Mouse (Mus musculus): ENCODE data around the gene Dusp2. TPM values are rescaled to one million over a fixed set of nuclear protein-coding genes. Genes with fewer than 3 reads are reported as not detected.

Dusp2 gene
- total and polyA plus RNA-seq, 2 experiments from 2014 or later = 5.1 to 6.8 TPM

DNA sequence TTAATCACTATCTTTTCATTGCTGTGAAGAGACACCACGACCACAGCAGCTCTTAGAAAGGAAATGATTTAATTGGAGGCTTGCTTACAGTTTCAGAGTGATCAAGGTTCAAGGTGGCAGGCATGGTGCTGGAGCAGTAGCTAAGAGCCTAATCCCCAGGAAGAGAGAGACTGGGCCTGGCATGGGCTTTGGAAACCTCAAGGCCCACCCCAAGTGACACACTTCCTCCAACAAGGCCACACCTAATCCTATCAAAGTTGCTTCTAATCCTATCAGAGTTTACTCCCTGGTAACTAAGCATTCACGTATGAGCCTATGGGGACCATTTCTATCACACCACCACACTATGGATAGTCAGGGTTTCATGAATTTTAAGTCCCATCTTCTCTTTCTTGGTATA lies 25.7 kb upstream of the Dusp2 start:
- H3K27me3 ChIP-seq (ENCODE audit: control insufficient read depth, insufficient read depth, low read length) = no peaks in the 10 kb centered on the region
- H3K4me2 ChIP-seq (ENCODE audit: low read depth, low read length) = no peak overlapping the region
- no peaks in the 10 kb centered on the region for H3K9me3 ChIP-seq (replicated peaks; ENCODE audit: control insufficient read depth, low read length)
- no peaks in the 10 kb centered on the region for H3K36me3 ChIP-seq (replicated peaks; ENCODE audit: control insufficient read depth, insufficient read depth, low read length)
- DNase-seq (ENCODE audit: low spot score) (no peak), ATAC-seq (ENCODE audit: insufficient read depth, low read depth) (no peak)
- H3K27ac ChIP-seq (ENCODE audit: low read depth) = no peak overlapping the region
- no peak overlapping the region for H3K9ac ChIP-seq (replicated peaks; ENCODE audit: low read depth, low read length)
- H3K4me3 ChIP-seq (ENCODE audit: low read depth, low read length) = no peak overlapping the region
- H3K4me1 ChIP-seq (ENCODE audit: control insufficient read depth, insufficient read depth) = no peaks in the 10 kb centered on the region
- TF ChIP-seq EP300 (IDR thresholded peaks at IDR 0.05; ENCODE audit: low read depth) (no peak), CTCF (IDR thresholded peaks at IDR 0.05; ENCODE audit: low read depth) (no peak)
- WGBS = 40% methylated on average over 2 of the region's 2 CpGs

DNA sequence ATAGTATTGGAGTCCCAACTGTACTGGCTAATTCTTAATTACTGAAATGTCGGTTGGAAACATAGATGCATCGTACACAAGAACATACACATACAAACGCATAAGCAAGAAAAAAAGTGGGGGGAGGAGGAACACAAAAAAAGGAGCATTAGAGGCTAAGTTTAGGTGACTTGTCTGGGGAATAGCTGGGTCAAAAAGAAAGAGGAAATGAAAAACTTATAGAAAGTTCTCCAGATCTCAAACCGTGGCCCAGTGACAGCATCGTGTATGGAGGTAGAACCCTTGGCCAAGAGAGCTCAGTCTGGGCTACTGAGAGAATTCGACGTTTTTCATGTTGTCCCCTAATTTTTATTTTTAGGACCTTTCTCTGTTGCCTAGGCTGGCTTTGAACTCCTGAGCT lies 25.3 kb upstream of the Dusp2 start:
- DNase-seq (ENCODE audit: low spot score) = no peak
- H3K4me3 ChIP-seq (ENCODE audit: low read depth, low read length) = no peak overlapping the region
- WGBS = 88% methylated on average over 7 of the region's 7 CpGs
- no peaks in the 10 kb centered on the region for H3K4me1 ChIP-seq (ENCODE audit: control insufficient read depth, insufficient read depth)
- H3K27me3 ChIP-seq (ENCODE audit: control insufficient read depth, insufficient read depth, low read length) = no peaks in the 10 kb centered on the region
- no peaks in the 10 kb centered on the region for H3K36me3 ChIP-seq (replicated peaks; ENCODE audit: control insufficient read depth, insufficient read depth, low read length)
- no peak for TF ChIP-seq CTCF (IDR thresholded peaks at IDR 0.05; ENCODE audit: low read depth)
- no peak for TF ChIP-seq EP300 (IDR thresholded peaks at IDR 0.05; ENCODE audit: low read depth)
- H3K4me2 ChIP-seq (ENCODE audit: low read depth, low read length) = no peak overlapping the region
- no peak overlapping the region for H3K9ac ChIP-seq (replicated peaks; ENCODE audit: low read depth, low read length)
- no peaks in the 10 kb centered on the region for H3K9me3 ChIP-seq (replicated peaks; ENCODE audit: control insufficient read depth, low read length)
- no peak for ATAC-seq (ENCODE audit: insufficient read depth, low read depth)
- H3K27ac ChIP-seq (ENCODE audit: low read depth) = no peak overlapping the region

DNA sequence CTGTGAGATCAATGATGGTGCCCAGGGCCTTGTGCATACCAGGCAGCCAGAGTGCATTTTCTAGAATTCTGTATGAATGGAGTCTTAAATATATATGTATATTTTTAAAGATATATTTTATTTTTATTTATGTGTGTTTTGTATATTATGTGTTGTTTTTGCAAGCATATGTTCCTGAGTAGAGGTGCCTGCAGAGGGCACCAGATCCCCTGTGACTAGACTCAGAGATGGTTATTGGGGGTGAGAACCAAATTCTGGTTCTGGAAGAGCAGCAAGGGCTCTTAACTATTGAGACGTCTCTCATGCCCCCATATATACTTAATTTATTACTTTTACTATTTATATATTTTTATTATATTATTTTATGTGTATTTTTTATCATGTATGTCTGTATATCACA lies 24.8 kb upstream of the Dusp2 start:
- DNase-seq (ENCODE audit: low spot score) (no peak), ATAC-seq (ENCODE audit: insufficient read depth, low read depth) (no peak)
- Histone ChIP-seq H3K4me1 (ENCODE audit: control insufficient read depth, insufficient read depth) (no peaks in the 10 kb centered on the region), H3K27me3 (ENCODE audit: control insufficient read depth, insufficient read depth, low read length) (no peaks in the 10 kb centered on the region), H3K4me3 (ENCODE audit: low read depth, low read length) (no peak overlapping the region), H3K9ac (replicated peaks; ENCODE audit: low read depth, low read length) (no peak overlapping the region), H3K9me3 (replicated peaks; ENCODE audit: control insufficient read depth, low read length) (no peaks in the 10 kb centered on the region), H3K27ac (ENCODE audit: low read depth) (no peak overlapping the region), H3K36me3 (replicated peaks; ENCODE audit: control insufficient read depth, insufficient read depth, low read length) (no peaks in the 10 kb centered on the region), H3K4me2 (ENCODE audit: low read depth, low read length) (no peak overlapping the region)
- WGBS = 86% methylated on average over 1 of the region's 1 CpGs
- TF ChIP-seq CTCF (IDR thresholded peaks at IDR 0.05; ENCODE audit: low read depth) (no peak), EP300 (IDR thresholded peaks at IDR 0.05; ENCODE audit: low read depth) (no peak)

DNA sequence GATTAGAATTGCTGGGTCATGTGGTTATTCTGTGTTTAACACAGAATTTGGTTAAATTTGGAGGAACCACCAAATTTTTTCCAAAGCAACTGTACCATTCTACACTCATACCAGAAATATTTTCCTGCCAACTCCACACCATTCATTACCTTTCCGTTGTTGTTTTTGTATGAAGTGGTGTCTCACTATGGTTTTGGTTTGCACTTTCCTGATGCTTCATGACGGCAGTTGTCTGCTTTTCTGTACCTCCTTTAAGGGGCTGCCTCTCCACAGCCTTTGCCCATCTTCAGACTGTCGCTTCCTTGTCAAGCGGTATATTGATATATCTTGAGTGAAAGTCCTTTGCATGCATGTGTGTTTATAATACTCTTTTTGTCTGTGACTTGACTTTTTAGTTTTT lies 23.2 kb upstream of the Dusp2 start:
- Histone ChIP-seq H3K27me3 (ENCODE audit: control insufficient read depth, insufficient read depth, low read length) (no peaks in the 10 kb centered on the region), H3K9me3 (replicated peaks; ENCODE audit: control insufficient read depth, low read length) (no peaks in the 10 kb centered on the region), H3K9ac (replicated peaks; ENCODE audit: low read depth, low read length) (no peak overlapping the region), H3K27ac (ENCODE audit: low read depth) (no peak overlapping the region), H3K4me2 (ENCODE audit: low read depth, low read length) (no peak overlapping the region), H3K36me3 (replicated peaks; ENCODE audit: control insufficient read depth, insufficient read depth, low read length) (no peaks in the 10 kb centered on the region), H3K4me3 (ENCODE audit: low read depth, low read length) (no peak overlapping the region), H3K4me1 (ENCODE audit: control insufficient read depth, insufficient read depth) (no peaks in the 10 kb centered on the region)
- TF ChIP-seq CTCF (IDR thresholded peaks at IDR 0.05; ENCODE audit: low read depth) (no peak), EP300 (IDR thresholded peaks at IDR 0.05; ENCODE audit: low read depth) (no peak)
- DNase-seq (ENCODE audit: low spot score) (no peak), ATAC-seq (ENCODE audit: insufficient read depth, low read depth) (no peak)
- WGBS = 85% methylated on average over 4 of the region's 4 CpGs

DNA sequence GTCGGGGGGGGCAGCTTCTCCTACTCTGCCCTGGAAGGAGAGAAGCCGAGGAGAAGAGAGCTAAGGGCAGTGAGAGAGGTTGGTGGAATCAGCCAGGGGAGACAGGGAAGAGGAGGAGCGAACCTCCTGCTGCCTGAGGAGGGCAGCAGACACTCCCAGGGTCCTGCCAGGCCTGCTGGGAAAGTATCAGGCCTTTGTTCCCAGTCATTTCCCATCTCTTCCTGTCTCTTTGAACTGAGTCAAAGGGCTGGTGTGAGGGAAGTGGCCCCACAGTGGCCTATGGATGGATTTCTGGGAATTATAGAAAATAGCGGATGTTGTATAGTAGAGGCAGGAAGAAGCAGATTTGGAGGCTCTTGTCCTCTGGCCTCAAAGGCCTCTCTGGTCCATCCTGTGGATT lies 22.1 kb upstream of the Dusp2 start:
- H3K9me3 ChIP-seq (replicated peaks; ENCODE audit: control insufficient read depth, low read length) = no peaks in the 10 kb centered on the region
- H3K4me3 ChIP-seq (ENCODE audit: low read depth, low read length) = no peak overlapping the region
- TF ChIP-seq EP300 (IDR thresholded peaks at IDR 0.05; ENCODE audit: low read depth) (no peak), CTCF (IDR thresholded peaks at IDR 0.05; ENCODE audit: low read depth) (peak; percentile 44)
- peak; percentile 67 for DNase-seq (ENCODE audit: low spot score)
- H3K36me3 ChIP-seq (replicated peaks; ENCODE audit: control insufficient read depth, insufficient read depth, low read length) = no peaks in the 10 kb centered on the region
- H3K9ac ChIP-seq (replicated peaks; ENCODE audit: low read depth, low read length) = no peak overlapping the region
- H3K27me3 ChIP-seq (ENCODE audit: control insufficient read depth, insufficient read depth, low read length) = no peaks in the 10 kb centered on the region
- no peak overlapping the region for H3K4me2 ChIP-seq (ENCODE audit: low read depth, low read length)
- ATAC-seq (ENCODE audit: insufficient read depth, low read depth) = peak; percentile 69
- peak overlapping the region; percentile 87 for H3K27ac ChIP-seq (ENCODE audit: low read depth)
- H3K4me1 ChIP-seq (ENCODE audit: control insufficient read depth, insufficient read depth) = no peaks in the 10 kb centered on the region
- 55% methylated on average over 4 of the region's 4 CpGs for WGBS

DNA sequence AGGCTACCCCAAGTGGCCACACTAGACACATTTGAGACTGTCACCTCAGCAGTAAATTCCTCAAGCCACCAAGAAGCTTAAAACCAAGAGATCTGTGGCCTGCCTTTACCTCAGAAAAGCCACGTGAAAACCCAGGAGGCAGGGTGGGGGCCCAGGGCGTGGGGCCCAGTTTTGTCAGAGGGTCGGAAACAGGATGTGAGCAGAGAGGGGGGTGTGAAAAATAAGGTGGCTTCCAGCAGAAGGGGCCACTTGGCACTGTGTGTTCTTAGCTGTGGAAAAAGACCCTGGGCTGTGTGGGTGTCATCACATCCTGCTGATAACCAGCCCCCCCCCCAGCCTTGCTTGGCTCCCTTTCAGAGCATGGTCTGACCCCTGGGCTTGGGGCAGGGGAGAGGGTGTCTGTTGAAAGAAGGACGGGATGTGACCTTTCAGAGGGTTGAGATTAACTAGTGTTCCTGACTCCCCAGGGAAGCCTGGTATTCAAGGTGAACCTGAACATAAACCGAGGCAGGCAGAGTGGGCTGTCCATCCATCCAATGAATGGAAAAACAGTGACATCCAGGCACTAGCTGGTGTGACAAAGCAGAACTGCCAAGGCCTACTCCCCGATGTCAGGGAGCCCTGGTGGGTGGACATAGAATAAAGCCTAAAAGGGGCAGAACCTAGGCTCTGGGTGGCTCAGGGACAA lies 21.3 kb upstream of the Dusp2 start:
- H3K4me2 ChIP-seq (ENCODE audit: low read depth, low read length) = no peak overlapping the region

More for the DNA sequence above, 21.3 kb upstream of the Dusp2 start:
- TF ChIP-seq CTCF (IDR thresholded peaks at IDR 0.05; ENCODE audit: low read depth) = no peak
- no peak for TF ChIP-seq EP300 (IDR thresholded peaks at IDR 0.05; ENCODE audit: low read depth)
- ATAC-seq (ENCODE audit: insufficient read depth, low read depth) = peak; percentile 64
- peak overlapping the region; percentile 87 for H3K27ac ChIP-seq (ENCODE audit: low read depth)
- H3K4me1 ChIP-seq (ENCODE audit: control insufficient read depth, insufficient read depth) = no peaks in the 10 kb centered on the region
- H3K4me3 ChIP-seq (ENCODE audit: low read depth, low read length) = no peak overlapping the region
- no peaks in the 10 kb centered on the region for H3K27me3 ChIP-seq (ENCODE audit: control insufficient read depth, insufficient read depth, low read length)
- WGBS = 43% methylated on average over 6 of the region's 6 CpGs
- no peak overlapping the region for H3K9ac ChIP-seq (replicated peaks; ENCODE audit: low read depth, low read length)
- H3K36me3 ChIP-seq (replicated peaks; ENCODE audit: control insufficient read depth, insufficient read depth, low read length) = no peaks in the 10 kb centered on the region
- no peaks in the 10 kb centered on the region for H3K9me3 ChIP-seq (replicated peaks; ENCODE audit: control insufficient read depth, low read length)
- peak; percentile 30 for DNase-seq (ENCODE audit: low spot score)
